Mouse (Mus musculus): ENCODE measurements around the gene Fst. TPM values are rescaled to one million over a fixed set of nuclear protein-coding genes. Genes with fewer than 3 reads are reported as not detected.
A peak's percentile ranks its signal among the peaks of the same experiment; 100 is the strongest.

Fst gene
- polyA plus RNA-seq, 1 experiment from 2014 or later, result 4.2 TPM

- 84% methylated on average over 8 of the region's 8 CpGs for WGBS
- Histone ChIP-seq H3K4me2 (ENCODE audit: low read length) (no peak overlapping the region), H3K9me3 (replicated peaks; ENCODE audit: control insufficient read depth, low read length, poor library complexity, severe bottlenecking) (no peaks in the 10 kb centered on the region), H3K27me3 (ENCODE audit: control insufficient read depth, insufficient read depth, low read depth, low read length) (no peaks in the 10 kb centered on the region), H3K36me3 (ENCODE audit: control insufficient read depth, insufficient read depth, low read length) (no peaks in the 10 kb centered on the region), H3K4me3 (ENCODE audit: low read depth, low read length) (no peak overlapping the region), H3K9ac (ENCODE audit: low read depth, low read length) (no peak overlapping the region), H3K27ac (ENCODE audit: low read length) (no peak overlapping the region), H3K4me1 (ENCODE audit: control insufficient read depth, insufficient read depth, low read length) (peaks cover 18% of the 10 kb centered on the region)
- ATAC-seq, result no peak
Measured at GRCm38 (mm10) chr13:114462548-114463408, 4.0 kb upstream of the Fst start.

DNA sequence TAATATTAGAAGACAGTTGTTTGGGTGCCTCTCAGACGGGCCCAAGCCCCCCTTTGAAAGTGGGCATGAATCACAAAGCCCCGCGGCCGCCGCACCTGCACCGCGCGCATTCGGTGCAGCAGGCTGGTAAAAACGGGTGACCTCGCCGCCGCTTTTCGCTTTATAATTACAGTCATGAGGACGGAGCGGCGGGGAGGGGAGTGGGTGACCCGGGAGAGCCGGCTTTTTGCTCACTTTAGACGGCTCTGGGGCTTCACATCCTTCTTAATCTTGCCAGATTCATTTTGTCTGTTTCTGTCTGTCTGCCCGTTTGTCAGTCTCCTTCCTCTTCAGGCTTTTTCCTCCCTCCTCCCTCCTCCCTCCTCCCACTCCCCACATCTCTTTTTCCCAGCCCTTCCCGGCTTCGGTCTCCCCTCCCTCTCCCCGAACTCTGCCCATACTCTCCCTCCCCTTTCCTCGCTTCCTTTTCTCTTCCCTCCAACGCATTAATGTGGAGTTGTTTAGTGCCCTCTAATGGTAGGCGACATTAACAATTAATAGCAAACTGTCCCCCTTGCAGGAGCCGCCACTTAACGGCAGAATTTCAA, 1.6 kb upstream of the Fst start:
- Histone ChIP-seq H3K9me3 (replicated peaks; ENCODE audit: control insufficient read depth, low read length, poor library complexity, severe bottlenecking) (no peaks in the 10 kb centered on the region), H3K4me3 (ENCODE audit: low read depth, low read length) (peak overlapping the region; percentile 62), H3K27ac (ENCODE audit: low read length) (no peak overlapping the region), H3K27me3 (ENCODE audit: control insufficient read depth, insufficient read depth, low read depth, low read length) (peaks cover 2% of the 10 kb centered on the region; the same call in 1 of the 2 replicates), H3K9ac (ENCODE audit: low read depth, low read length) (peak overlapping the region; percentile 32), H3K4me2 (ENCODE audit: low read length) (peak overlapping the region; percentile 96), H3K4me1 (ENCODE audit: control insufficient read depth, insufficient read depth, low read length) (peaks cover 36% of the 10 kb centered on the region), H3K36me3 (ENCODE audit: control insufficient read depth, insufficient read depth, low read length) (no peaks in the 10 kb centered on the region)
- ATAC-seq, result peak; percentile 63
- under 1% methylated on average over 29 of the region's 29 CpGs for WGBS

DNA sequence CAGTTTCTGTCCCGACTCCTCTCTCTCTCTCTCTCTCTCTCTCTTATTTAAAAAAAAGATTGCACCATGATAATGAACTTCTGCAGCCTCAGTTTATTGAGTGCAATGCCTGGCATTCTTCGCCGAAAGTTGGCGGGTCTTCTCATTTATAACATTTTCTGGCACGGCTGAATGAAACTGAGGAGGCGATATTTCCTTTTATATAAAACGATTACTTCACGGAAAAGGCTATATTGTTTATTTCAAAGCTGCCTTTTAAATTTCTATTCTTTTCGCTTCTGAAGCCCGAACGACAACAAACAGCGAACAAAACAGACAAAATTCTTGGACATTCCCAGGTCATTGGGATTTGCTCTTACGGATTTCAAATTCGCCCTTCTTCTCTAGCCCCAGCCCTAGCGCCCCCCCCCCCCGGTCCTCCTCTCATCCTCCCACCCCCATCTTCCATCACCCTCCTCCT, 980 bp upstream of the Fst start:
- H3K27ac ChIP-seq (ENCODE audit: low read length), result no peak overlapping the region
- WGBS, result under 1% methylated on average over 15 of the region's 16 CpGs
- ATAC-seq, result no peak

DNA sequence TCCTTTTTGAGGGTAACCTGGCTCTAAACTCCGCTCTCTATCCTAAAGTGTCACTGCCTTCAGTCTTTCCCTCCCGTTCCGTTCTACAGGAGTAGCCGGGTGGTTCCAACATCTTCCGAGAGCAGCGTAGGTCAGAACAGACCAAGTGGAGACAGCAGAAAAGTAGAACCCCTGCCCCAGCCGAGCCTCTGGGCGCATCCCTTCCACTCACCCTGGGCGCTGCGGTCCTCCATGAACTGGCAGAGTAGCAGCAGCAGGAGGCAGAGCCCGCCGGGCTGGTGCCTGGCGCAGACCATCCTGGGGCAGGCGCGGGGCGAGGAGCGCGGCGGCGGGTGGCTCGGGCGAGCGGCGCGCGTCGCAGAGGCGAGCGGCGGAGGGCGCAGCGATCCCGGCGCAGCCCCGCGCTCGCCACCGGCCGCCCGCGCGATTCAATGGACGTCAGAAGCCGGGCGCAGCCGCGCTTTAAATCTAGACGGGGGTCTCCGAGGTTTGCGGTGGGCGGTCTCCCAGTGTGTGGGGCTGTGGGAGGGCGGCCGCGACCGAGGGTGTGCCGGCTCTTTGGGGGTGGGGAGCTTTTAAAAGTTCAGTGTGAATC, 363 bp downstream of the Fst start:
- Histone ChIP-seq H3K36me3 (ENCODE audit: control insufficient read depth, insufficient read depth, low read length) (no peaks in the 10 kb centered on the region), H3K4me1 (ENCODE audit: control insufficient read depth, insufficient read depth, low read length) (peaks cover 36% of the 10 kb centered on the region), H3K4me3 (ENCODE audit: low read depth, low read length) (peak overlapping the region; percentile 62), H3K27ac (ENCODE audit: low read length) (no peak overlapping the region), H3K4me2 (ENCODE audit: low read length) (peak overlapping the region; percentile 96), H3K9ac (ENCODE audit: low read depth, low read length) (peak overlapping the region; percentile 59), H3K9me3 (replicated peaks; ENCODE audit: control insufficient read depth, low read length, poor library complexity, severe bottlenecking) (no peaks in the 10 kb centered on the region), H3K27me3 (ENCODE audit: control insufficient read depth, insufficient read depth, low read depth, low read length) (peaks cover 6% of the 10 kb centered on the region)
- peak; percentile 76 for ATAC-seq
- WGBS, result 0% methylated on average over 46 of the region's 56 CpGs

More for the DNA sequence above, 980 bp upstream of the Fst start:
- Histone ChIP-seq H3K4me3 (ENCODE audit: low read depth, low read length) (peak overlapping the region; percentile 62), H3K9me3 (replicated peaks; ENCODE audit: control insufficient read depth, low read length, poor library complexity, severe bottlenecking) (no peaks in the 10 kb centered on the region), H3K27me3 (ENCODE audit: control insufficient read depth, insufficient read depth, low read depth, low read length) (peaks cover 6% of the 10 kb centered on the region), H3K4me1 (ENCODE audit: control insufficient read depth, insufficient read depth, low read length) (peaks cover 36% of the 10 kb centered on the region), H3K36me3 (ENCODE audit: control insufficient read depth, insufficient read depth, low read length) (no peaks in the 10 kb centered on the region), H3K9ac (ENCODE audit: low read depth, low read length) (peak overlapping the region; percentile 59; the same call in 1 of the 2 replicates), H3K4me2 (ENCODE audit: low read length) (peak overlapping the region; percentile 96)

GRCm38 (mm10) chr13:114457567-114458120, 1.1 kb downstream of the Fst start:
- Histone ChIP-seq H3K27me3 (ENCODE audit: control insufficient read depth, insufficient read depth, low read depth, low read length) (peaks cover 6% of the 10 kb centered on the region), H3K36me3 (ENCODE audit: control insufficient read depth, insufficient read depth, low read length) (no peaks in the 10 kb centered on the region), H3K4me1 (ENCODE audit: control insufficient read depth, insufficient read depth, low read length) (peaks cover 36% of the 10 kb centered on the region), H3K4me3 (ENCODE audit: low read depth, low read length) (peak overlapping the region; percentile 62), H3K27ac (ENCODE audit: low read length) (no peak overlapping the region), H3K9ac (ENCODE audit: low read depth, low read length) (no peak overlapping the region; the same call in 1 of the 2 replicates), H3K9me3 (replicated peaks; ENCODE audit: control insufficient read depth, low read length, poor library complexity, severe bottlenecking) (no peaks in the 10 kb centered on the region), H3K4me2 (ENCODE audit: low read length) (peak overlapping the region; percentile 96)
- under 1% methylated on average over 15 of the region's 15 CpGs for WGBS
- no peak for ATAC-seq

- Histone ChIP-seq H3K9ac (ENCODE audit: low read depth, low read length) (peak overlapping the region; percentile 21; the same call in 1 of the 2 replicates), H3K27ac (ENCODE audit: low read length) (no peak overlapping the region), H3K36me3 (ENCODE audit: control insufficient read depth, insufficient read depth, low read length) (no peaks in the 10 kb centered on the region), H3K27me3 (ENCODE audit: control insufficient read depth, insufficient read depth, low read depth, low read length) (peaks cover 6% of the 10 kb centered on the region), H3K4me1 (ENCODE audit: control insufficient read depth, insufficient read depth, low read length) (peaks cover 36% of the 10 kb centered on the region), H3K4me3 (ENCODE audit: low read depth, low read length) (peak overlapping the region; percentile 62), H3K4me2 (ENCODE audit: low read length) (peak overlapping the region; percentile 96), H3K9me3 (replicated peaks; ENCODE audit: control insufficient read depth, low read length, poor library complexity, severe bottlenecking) (no peaks in the 10 kb centered on the region)
- no peak for ATAC-seq
- 1% methylated on average over 41 of the region's 44 CpGs for WGBS
Measured at GRCm38 (mm10) chr13:114456766-114457566, 1.8 kb downstream of the Fst start.

GRCm38 (mm10) chr13:114456224-114456623, 2.5 kb downstream of the Fst start:
- Histone ChIP-seq H3K9me3 (replicated peaks; ENCODE audit: control insufficient read depth, low read length, poor library complexity, severe bottlenecking) (no peaks in the 10 kb centered on the region), H3K27ac (ENCODE audit: low read length) (no peak overlapping the region), H3K27me3 (ENCODE audit: control insufficient read depth, insufficient read depth, low read depth, low read length) (peaks cover 6% of the 10 kb centered on the region), H3K4me2 (ENCODE audit: low read length) (peak overlapping the region; percentile 96), H3K9ac (ENCODE audit: low read depth, low read length) (0 out of 2 replicates have a peak overlapping the region, but pooled peaks have one; percentile 30), H3K4me1 (ENCODE audit: control insufficient read depth, insufficient read depth, low read length) (peaks cover 36% of the 10 kb centered on the region), H3K4me3 (ENCODE audit: low read depth, low read length) (peak overlapping the region; percentile 62), H3K36me3 (ENCODE audit: control insufficient read depth, insufficient read depth, low read length) (no peaks in the 10 kb centered on the region)
- ATAC-seq, result 0 out of 2 replicates have a peak, but pooled peaks have one; percentile 11
- WGBS, result under 1% methylated on average over 14 of the region's 14 CpGs

DNA sequence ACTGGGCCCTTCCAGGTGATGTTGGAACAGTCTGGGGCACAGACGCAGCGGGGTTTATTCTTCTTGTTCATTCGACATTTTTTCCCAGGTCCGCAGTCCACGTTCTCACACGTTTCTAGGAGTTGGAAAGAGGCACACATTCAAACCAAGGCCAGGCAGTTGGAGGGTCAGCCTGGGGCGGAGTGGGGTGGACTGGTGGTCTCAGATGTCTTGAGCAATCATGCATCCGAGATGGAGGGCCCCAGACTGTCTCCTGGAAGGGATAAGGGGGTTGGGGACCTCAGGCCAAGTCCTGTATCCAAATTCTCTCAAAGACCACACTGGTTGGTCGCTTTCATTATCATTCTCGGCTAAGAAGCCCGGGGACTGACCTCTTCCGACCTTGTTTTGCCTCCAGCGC, 3.0 kb downstream of the Fst start:
- Histone ChIP-seq H3K4me2 (ENCODE audit: low read length) (peak overlapping the region; percentile 96), H3K36me3 (ENCODE audit: control insufficient read depth, insufficient read depth, low read length) (no peaks in the 10 kb centered on the region), H3K27me3 (ENCODE audit: control insufficient read depth, insufficient read depth, low read depth, low read length) (peaks cover 6% of the 10 kb centered on the region), H3K27ac (ENCODE audit: low read length) (no peak overlapping the region), H3K4me3 (ENCODE audit: low read depth, low read length) (peak overlapping the region; percentile 62), H3K4me1 (ENCODE audit: control insufficient read depth, insufficient read depth, low read length) (peaks cover 36% of the 10 kb centered on the region), H3K9ac (ENCODE audit: low read depth, low read length) (no peak overlapping the region), H3K9me3 (replicated peaks; ENCODE audit: control insufficient read depth, low read length, poor library complexity, severe bottlenecking) (no peaks in the 10 kb centered on the region)
- ATAC-seq, result no peak
- WGBS, result 18% methylated on average over 13 of the region's 13 CpGs

Data from midbrain, embryonic 16.5 days (tissue).